Mouse (Mus musculus) urinary bladder, adult 18-20 months (tissue): ENCODE data around the gene Dixdc1.

Experiments used
- DNase-seq, 2 experiments: peaks; one replicate each; pipeline ENCODE4 v3.0.0; 2022; ENCODE audit warnings: low spot score in 2 of 2, mixed read lengths in 2 of 2

Dixdc1 gene

DNA sequence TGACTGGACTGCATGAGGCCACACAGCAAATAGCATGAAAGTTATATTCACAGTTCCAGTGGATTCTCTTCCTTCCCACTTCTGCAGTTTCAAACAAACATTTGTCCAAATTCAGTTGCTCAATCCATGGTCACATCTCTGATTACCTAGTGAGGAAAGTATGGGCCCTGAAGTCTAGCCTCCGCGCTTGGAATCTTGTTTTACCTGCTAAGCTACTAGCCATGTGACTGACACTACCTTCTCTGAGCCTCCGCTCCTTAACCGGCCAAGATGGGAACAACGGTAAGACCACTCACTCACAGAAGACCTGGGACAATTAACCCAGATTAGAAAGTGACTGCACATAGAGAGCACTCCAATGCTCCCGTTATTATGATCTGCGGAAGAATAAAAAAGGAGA, 6.5 kb upstream of the Dixdc1 start:
- DNase-seq: no peak

DNA sequence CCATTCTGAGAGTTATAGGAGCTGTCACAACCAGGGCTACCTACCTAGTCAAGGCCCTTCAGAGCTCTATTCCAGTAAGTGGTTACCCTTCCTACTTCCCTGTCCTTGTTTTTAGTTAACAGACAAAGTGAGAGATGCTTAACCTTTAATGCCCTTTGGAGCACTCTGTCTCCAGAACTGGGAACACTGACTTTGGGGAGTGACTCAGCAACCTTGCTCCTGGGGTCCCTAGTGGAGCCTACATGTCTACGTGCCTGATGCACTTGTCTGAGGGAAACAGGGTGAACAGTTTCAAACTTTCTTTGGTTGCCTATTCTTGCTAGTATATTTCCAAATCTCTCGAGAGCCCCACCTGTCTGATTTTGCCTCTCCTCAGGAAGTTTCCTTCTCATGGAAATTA, 3.4 kb upstream of the Dixdc1 start:
- no peak for DNase-seq

DNA sequence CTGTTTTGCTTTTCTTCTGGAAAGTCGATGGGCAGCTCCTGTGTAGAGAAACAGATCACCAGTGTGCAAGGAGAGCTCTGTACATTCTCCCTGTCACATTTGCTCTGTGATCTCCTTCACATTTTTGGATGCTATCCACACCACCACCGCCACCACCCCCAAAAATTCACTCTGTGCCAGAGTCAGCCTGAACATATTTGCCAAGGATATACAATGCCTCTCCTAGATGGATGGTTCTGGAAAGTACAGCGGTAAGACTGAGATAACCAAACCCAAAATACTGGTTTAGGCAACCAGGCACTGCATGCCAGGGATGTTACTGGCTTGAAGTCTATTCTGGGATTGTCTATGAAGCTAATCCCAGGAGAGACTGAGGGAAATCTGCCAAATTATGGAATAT, 2.9 kb upstream of the Dixdc1 start:
- DNase-seq: no peak

DNA sequence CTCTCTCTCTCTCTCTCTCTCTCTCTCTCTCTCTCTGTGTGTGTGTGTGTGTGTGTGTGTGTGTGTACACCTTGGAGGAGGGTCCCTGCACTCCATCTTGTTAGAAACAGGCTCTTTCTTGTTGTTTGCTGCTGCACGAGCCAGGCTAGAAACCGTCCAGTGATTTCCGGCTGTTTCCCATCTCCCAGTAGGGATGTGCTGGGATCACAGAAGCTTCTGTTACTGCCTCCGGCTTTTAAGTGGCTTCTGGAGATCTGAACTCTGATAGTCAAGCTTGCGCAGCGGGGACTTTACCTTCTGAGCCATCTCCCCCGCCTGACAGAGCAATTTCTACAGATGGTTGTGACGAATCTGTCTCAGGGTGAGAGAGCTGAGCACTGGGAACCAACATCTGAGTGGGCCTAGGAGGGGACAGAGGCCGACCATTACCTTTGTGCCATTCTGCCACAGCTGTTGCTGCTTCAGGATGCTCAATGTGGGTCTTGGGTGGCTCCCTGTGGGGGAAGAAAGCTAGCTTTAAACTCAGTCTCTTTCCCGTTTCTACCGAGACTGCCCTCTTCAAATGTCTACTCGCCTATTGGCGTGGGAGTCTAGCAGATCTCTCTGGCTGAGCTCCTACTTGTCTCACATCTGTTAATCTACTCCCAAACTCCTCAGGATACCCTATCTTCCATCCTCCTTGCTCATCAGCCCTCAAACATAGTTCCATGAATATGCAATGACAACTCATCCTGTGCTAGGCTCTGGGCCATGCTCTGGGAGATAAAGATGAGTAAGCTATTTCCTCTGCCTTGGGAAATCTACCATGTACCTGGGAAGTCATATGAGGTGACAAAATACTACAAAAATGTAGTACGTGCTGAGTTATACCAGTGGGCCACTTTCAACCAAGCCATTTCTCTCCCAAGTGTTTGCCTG, 1.8 kb upstream of the Dixdc1 start:
- DNase-seq: no peak

DNA sequence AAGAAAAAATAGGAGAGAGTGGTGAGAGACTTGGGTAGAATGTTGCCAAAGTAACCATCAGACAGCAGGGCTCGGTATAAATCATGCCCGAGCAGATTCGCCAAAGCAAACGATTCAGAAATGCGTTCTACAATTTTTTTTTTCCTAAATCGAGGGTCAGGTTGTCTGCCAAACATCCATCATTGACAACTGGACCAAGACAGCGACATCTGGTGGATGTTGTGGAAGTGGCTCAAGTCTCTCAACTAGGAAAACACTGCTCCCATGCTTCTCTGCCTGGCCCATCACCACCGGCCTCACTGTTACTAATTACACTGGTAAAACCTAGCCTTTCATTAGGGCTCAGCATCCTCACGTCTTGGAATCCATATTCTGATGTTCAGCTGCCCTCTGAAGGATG, 4.3 kb downstream of the Dixdc1 start:
- no peak for DNase-seq

DNA sequence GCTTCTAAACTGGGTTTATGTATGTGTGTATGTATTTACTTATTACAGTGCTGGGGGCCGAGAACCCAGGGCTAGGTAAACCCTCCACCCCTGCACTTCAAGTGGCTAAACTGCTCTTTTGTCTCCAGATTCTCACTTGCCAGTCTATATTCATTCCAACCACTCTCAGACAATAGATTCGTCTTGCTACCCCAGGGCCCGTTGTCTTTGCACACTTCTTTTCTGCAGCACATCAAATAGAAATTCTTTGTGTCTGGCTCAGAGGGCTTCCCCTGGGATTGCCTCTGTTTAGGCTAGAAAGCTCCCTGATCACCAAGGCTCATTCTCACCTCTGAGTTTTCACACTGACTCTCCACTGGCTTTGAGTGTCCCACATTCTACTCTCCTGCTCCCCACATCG, 6.8 kb downstream of the Dixdc1 start:
- no peak for DNase-seq

DNA sequence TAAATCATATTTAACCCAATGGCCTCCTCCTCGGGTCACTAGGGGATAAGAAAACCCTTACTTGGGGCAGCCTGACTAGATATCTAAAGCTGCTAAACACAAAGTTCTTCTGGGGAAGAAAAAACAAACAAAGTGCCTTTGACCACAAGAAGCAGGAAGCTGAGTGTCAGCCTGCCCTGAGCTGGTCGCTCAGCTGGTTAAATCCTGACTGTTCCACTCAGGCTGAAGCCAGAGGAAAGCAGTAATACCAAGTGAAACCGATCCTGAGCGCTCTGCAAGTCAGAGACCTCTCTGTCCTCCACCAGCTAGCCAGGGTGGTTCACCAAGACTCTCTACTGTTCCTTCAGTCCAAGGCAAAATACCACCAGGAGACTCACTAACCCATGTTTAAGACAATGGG, 9.7 kb downstream of the Dixdc1 start:
- DNase-seq: no peak

DNA sequence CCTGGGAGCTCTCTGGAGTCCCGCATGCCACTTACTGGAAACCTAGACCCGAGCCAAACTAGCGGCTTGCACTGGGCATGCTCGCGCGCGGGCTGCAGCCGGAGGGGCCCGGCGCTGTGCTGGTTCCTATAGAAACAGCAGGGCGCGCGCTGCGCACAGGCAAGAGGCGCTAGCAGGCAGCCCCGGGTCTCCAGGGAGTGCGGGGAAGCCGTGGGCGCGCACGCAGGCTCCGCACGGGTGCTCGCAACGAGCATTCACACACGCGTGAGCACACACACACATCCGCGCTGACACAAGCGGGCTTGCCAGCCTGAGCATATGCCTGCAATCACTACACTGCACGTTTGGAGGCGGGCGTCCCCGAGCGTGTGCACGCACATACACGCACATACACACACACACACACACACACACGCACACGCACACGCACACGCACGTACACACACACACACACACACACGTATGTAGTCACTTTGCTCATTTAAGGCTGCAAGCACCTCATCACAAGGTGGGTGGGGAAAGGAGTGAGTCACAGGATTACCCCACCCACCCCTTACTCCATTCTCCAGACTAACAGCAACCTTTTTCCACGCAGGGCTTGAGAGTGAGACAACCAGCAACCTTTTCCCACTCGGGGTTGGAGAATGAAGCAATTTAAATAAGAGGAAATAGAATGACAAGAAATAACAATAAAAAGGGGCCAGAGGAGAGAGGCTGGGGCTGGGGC, 11.2 kb downstream of the Dixdc1 start:
- peak in 1 of 2 experiments; percentile 34 for DNase-seq

DNA sequence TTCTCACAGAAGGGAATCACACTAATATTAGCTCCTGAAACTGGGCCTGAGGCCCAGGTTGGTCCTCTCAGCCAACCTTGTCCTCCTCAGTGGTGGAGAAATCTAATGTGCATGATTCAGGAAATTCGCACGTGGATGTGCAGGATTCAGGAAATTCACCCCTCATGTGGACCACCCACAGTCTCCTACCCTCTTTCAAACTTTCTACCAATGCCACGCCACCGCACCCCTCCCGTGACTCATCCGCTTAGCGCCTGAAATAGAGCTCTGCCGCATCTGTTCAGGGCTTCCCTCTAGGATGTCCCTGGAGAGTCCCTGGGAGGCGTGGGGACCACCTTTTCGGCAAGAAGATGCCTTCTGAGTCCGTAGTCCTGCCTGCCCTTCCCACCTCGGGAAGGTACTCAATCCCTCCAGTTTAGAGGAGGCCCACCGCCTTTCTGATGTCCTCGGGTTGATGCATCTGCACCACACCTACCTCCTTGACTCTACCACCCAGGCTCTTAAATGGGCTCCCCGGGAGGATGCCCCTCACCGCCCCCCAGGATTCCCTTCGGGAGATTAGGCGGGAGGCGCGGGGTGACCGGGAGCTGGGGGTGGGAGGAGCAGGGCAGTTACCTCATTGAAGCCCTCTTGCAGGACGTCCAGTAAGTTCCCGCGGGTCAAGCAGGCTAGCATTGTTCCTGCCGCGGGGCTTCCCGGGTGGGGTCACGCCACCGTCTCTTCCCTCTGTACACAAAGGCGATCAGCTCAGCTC, 12.0 kb downstream of the Dixdc1 start:
- DNase-seq: no peak

DNA sequence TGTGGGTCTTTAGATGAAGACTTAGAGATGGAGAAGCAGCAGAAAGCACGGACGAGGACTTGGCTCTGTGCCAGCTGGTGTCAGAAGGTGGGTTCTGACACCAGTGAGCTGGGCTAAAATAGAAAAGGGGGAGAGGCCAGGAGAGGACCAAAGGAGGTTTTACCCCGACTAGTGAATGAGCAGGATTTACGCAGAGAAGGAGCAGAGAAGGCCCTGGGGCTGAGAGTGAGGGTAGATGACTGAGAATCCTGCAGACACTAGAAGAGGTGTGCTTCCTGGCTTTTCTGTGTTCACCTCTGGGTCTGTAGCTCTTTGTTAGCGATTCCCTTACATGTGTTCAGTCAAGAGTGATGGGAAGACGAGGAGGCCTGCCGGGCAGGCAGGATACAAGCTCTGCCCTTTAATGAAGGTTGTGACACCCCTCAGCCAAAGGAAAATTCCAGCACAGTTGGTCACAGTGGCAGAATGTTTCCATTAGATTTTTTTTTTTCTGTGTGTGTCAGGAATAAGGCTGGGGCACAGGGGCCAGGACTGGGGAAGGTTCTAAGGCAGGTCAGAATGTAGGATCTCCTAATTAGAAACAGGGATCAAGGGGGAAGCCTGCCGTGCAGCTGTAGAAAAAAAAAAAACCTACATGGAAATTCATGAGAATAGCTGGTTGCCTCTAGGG, 13.3 kb downstream of the Dixdc1 start:
- DNase-seq: no peak

DNA sequence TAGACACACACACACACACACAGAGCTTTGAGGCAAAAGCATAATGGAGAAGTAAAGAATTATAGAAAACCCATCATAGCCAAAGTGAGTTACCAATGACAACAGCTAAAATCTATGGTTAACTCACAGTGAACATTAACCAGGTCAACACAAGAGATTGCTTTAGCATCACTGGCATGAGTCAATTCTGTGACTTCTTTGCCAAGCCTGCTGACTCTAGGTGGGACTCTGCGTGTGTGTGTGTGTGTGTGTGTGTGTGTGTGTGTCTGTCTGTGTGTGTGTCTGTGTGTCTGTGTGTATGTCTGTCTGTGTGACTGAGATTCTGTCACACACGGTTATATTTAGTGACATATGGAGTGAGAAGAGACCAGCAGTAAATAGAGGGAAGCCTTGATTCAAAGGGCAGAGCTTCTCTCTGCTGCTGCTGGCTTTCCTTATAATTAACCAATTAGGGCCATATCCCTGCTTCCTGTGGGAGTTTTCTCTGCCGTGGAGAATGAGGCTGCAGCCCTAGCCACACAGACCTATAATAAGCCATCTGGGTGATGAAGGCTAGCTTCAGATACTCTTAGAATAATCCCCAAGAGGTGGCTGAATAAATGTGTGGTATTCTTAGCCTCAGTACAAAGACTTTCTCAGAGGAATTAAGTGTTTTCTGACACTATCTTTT, 14.5 kb downstream of the Dixdc1 start:
- no peak for DNase-seq

DNA sequence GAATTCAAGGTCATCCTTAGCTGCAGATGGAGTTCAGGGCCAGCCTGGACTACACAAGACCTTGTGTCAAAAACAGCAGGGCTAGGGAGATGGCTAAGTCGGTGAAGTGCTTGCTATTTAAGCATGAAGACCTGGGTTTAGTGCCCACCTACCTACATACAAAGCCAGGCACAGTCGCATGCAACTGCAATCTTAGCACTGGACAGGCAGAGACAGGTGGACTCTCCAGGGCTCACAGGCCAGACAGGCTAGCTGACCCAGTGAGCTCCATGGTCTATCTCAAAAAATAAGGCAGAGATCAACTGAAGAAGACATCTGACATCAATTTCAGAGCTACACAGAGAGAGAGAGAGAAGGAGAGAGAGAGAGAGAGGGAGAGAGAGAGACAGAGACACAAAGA, 15.2 kb downstream of the Dixdc1 start:
- DNase-seq: no peak

DNA sequence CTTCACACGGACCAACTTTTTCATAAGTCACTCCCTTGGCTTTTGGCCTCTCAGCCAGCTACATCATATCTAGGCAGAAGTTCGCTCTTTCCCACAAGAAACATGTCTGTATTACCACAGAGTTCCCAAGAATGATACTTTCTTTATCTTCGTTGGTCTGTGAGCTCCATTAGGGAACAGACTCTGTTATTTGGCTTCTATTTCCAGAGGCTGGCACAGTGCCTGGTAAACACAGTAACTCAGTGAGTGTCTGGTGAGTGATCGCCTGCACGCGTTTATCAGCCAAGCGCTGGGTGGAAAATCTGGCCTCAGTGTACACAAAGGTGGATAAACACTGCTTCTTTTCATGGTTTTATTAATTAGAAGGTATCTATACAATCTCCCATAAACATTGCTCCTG, 15.9 kb downstream of the Dixdc1 start:
- peak; percentile 42 to 73 for DNase-seq

DNA sequence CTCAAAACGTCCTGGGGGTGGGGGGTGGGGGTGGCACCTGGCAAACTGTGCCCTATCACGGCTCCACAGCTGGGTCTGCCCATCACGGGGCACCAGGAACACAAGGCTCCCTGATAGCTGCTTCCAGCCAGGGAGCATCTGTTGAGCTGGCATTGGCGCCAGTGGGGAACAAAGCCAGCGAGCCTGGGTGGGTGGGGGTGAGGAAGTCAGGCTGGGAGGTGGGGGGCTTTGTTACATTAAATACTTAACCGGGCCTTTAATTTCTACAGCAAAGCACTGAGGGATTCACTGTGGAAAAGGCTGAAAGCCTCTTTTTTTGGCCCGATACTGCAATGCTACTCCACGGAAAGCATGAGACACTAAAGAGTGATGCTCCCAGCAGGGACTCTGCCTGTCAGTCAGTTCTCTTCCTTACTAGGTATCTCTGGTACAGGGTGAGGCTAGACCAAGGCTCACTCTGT, 16.8 kb downstream of the Dixdc1 start:
- no peak for DNase-seq

DNA sequence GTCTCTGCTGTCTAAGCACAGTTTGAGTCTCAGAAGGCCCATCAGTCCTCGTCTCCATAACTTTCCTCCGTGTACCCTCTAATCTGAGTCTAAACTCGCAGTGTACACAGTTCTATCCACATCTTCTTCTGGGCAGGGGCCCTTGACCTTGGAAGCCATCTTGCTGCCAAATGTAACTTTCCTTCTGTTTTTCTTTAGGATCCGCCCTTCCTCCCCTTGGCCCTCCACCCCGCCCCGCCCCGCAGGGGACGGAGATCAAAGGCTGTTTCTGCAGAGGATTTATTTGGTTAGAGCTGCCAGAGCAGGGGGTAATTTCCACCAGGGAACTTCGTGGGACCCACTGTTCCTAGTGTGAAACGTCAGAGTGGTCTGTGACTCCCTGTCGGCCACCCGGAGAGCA, 18.3 kb downstream of the Dixdc1 start:
- DNase-seq: no peak

DNA sequence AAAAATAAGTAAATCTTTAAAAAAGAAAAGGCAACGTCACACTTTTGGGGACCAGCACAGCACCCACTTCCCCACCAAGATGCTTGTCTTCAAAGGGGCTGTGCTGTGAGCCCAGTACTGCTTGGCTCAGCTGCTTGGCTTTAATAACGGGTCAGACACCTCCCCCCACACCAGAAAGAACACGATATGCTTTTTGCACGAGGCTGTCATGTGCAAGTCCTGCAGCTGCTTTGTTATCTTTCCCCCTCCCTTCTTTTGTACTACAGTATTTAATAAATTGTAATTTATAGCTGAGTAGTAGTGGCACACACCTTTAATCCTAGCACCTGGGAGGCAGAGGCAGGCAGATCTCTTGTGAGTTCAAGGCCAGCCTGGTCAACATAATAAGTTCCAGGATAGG, 20.4 kb downstream of the Dixdc1 start:
- DNase-seq: no peak

DNA sequence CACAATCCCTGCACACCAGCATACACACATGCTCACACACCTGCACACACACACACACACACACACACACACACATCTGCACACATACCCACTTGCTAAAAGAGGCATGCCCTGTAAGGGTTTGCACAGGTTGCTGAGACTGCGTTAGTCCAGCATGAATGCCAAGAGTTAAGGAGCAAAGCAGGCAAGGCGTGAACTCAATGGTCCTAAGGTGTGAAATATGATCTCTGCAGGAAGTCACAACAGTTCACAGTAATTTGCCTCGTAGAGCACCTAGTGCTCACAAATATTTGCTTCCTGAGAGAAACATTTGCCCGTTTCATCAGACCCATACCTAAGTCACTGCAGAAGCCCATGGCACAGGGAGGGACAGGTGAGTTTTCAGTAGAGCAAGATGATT, 25.1 kb downstream of the Dixdc1 start:
- no peak for DNase-seq

DNA sequence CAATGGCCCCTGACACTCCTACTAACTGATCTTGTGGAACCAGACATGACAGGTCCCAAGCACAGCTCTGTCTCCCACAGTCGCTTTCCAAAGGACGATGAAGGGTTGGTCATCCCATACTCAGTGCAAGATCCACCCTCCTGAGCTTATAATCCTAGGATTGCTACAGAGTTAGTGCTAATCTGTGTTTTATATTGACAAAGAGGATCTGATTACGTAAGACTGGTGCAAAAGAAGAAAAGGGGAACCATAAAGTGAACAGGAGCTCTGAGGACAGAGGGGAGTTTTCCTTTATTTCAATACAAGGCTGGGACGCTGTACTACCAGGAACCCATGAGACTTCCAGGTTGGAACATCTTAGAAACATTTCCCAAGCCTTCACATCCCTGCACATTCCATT, 28.0 kb downstream of the Dixdc1 start:
- no peak for DNase-seq

DNA sequence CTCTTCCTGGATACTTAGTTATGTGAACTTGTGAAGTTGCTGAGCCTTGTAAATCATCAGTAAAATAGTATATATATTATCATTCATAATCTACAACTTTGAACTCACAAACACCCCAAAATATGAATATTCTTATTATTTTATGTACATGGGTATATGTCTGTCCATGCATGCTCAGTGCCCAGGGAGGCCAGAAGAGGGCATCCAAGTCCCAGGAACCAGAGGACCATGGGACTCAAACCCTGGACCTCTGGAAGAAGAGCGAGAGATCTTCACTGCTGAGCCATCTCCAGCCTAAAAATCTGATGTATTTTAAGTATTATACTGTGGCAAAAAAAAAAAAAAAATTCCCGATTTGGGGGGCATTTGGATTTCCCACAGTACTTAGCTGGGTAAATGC, 30.2 kb downstream of the Dixdc1 start:
- no peak for DNase-seq

DNA sequence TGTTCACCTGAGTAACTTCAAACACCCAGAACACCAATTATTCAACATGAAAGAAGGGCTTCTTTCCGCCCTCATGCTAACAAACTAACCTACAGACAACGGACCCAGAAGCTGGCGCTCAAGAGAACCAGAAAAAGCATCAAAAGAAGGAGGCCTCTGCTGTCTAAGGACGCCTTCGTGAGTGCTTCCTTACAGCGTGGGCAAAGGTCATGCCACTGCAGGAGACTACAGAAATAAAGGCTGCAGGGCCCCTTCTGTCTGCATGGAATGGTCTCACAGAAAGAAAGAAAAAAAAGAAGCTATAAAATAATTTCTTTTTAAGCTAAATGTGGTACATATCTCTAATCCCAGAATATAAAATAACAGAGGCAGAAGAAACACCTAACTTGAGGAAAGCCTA, 34.4 kb downstream of the Dixdc1 start:
- DNase-seq: no peak
